Mouse (Mus musculus): ENCODE results near the gene Rab27a. TPM values are rescaled to one million over a fixed set of nuclear protein-coding genes. Genes with fewer than 3 reads are reported as not detected.

Gene Rab27a
- polyA plus RNA-seq (2021) = 2.9 TPM

DNA sequence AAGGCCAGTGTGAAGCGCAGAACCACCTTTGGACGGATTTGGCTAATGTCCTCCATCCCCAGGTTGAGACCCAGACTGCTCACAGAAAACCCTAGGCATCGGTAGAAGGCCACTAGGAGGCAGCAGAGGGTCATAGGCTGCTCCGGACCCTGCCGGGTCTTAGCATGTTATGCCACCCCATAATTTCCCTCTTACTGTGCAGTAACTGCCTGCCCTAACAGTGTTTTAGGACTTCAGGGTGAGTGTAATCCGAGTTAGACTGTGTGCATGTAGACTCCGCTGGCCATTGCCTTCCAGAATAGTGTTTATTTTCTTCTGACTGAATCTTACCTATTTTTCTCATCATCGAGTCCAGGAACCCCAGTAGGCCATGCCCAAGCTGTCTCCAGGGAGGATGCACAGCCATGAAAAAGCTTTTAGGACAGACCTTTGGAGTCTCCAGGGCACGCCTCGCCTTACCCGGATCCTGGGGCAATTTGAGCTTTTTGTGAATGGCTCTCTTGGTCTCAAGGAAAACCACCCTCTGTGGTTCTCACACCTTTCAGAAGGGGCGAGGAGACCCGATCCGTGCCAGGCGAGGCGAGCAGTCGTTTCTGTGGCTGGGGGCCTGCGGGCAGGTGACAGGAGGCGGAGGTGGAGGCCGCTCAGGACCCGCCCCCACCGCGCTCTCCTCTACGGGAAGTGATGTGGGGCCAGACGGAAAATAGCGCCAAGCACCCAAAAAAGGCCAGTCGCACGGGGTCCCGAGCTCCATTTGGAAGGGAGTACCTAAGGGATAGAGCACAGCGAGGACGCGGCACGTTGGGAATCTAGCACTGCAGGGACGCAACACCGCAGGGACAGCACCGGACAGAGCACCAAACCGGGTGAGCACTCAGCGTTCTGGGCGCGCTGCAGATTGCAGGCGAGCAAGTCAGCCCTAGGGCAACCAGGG lies at the start of gene Rab27a:
Rab27a (plus strand) TSS at position 709 of the 934 bp plus-strand sequence.
- peak; percentile 85 for TF ChIP-seq CTCF (IDR thresholded peaks at IDR 0.05)
- peak; percentile 61 for ATAC-seq

GRCm38 (mm10) chr9:72996167-72996566 lies 48.5 kb upstream of the Rab27a start:
- no peaks in the 10 kb centered on the region for H3K27me3 ChIP-seq
- DNase-seq (ENCODE audit: low read depth, low spot score) = no peak
- CTCF ChIA-PET = interaction anchor here (0.8 to 1.4 kb wide), 2 partner anchors 29 to 48 kb away, joined by 3 read pairs; partner anchors contain the start of gene Rab27a
- ATAC-seq = no peak
- TF ChIP-seq CTCF (IDR thresholded peaks at IDR 0.05) = no peak
- in situ Hi-C loops (cut with MboI; ENCODE audit: low pct_unique_long_range_greater_than_20kb) = no loop called here
- POLR2A ChIA-PET = interaction anchor here (1.1 kb wide), 1 partner anchor 10 kb away, joined by 3 read pairs; no protein-coding TSS in a partner anchor

More for the DNA sequence above, at the start of gene Rab27a:
- in situ Hi-C loops (cut with MboI; ENCODE audit: low pct_unique_long_range_greater_than_20kb) = loop anchor here (5.0 kb wide), 1 partner anchor 48 kb away; no protein-coding TSS in a partner anchor
- POLR2A ChIA-PET = no interaction called here
- CTCF ChIA-PET = interaction anchor here (1.0 to 2.4 kb wide), 7 partner anchors 11 to 56 kb away, joined by 3 to 10 read pairs (median 4); no protein-coding TSS in a partner anchor
- DNase-seq (ENCODE audit: low read depth, low spot score) = no peak
- H3K27me3 ChIP-seq = no peaks in the 10 kb centered on the region

GRCm38 (mm10) chr9:72996806-72997205 lies 47.8 kb upstream of the Rab27a start:
- DNase-seq (ENCODE audit: low read depth, low spot score) = no peak
- H3K27me3 ChIP-seq = no peaks in the 10 kb centered on the region
- TF ChIP-seq CTCF (IDR thresholded peaks at IDR 0.05) = no peak
- ChIA-PET POLR2A (no interaction called here), CTCF (interaction anchor here (1.4 to 2.1 kb wide), 2 partner anchors 8 to 48 kb away, joined by 3 to 6 read pairs; partner anchors contain the start of gene Rab27a)
- in situ Hi-C loops (cut with MboI; ENCODE audit: low pct_unique_long_range_greater_than_20kb) = no loop called here
- no peak for ATAC-seq

- no peak for TF ChIP-seq CTCF (IDR thresholded peaks at IDR 0.05)
- POLR2A ChIA-PET = no interaction called here
- CTCF ChIA-PET = interaction anchor here (0.7 to 2.0 kb wide), 2 partner anchors 10 to 11 kb away, joined by 3 to 5 read pairs; no protein-coding TSS in a partner anchor
- in situ Hi-C loops (cut with MboI; ENCODE audit: low pct_unique_long_range_greater_than_20kb) = no loop called here
- ATAC-seq (no peak), DNase-seq (ENCODE audit: low read depth, low spot score) (no peak)
- H3K27me3 ChIP-seq = no peaks in the 10 kb centered on the region
These were observed 44.2 kb upstream of the Rab27a start for GRCm38 (mm10) chr9:73000487-73000886.

DNA sequence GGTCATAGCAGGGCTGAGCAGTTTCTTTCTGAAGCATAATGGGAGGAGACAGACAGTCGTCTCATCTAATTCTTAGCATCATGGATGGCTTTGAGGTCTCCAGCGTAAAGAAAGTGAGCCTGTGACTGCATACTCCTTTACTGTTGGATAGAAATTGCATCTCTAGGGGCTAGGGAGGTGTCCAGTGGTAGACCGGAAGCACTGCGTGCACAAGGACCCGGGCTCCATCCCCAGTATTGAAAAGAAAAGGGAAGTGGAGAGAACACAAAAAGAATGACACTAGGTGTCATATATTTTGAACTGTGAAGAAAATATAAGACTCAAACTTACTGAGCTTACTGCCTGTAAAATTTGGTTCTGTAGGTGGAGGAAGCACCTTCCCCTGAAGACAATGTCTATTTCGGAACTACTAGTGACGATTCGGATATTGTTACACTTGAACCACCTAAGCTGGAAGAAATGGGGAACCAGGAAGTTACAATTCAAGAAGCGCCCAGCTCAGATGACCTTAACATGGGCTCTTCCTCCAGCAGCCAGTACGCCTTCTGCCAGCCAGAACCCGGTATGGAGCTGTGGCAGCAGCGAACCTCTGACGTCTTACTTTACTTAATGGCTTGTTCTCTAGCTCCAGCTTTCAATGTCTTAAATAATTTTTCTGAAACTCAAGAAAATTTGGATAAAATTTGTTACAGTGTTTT lies 43.2 kb upstream of the Rab27a start:
- ChIA-PET CTCF (interaction anchor here (1.1 kb wide), 1 partner anchor 12 kb away, joined by 4 read pairs; no protein-coding TSS in a partner anchor), POLR2A (no interaction called here)
- ATAC-seq = no peak
- no peak for TF ChIP-seq CTCF (IDR thresholded peaks at IDR 0.05)
- no peaks in the 10 kb centered on the region for H3K27me3 ChIP-seq
- in situ Hi-C loops (cut with MboI; ENCODE audit: low pct_unique_long_range_greater_than_20kb) = no loop called here
- DNase-seq (ENCODE audit: low read depth, low spot score) = no peak

DNA sequence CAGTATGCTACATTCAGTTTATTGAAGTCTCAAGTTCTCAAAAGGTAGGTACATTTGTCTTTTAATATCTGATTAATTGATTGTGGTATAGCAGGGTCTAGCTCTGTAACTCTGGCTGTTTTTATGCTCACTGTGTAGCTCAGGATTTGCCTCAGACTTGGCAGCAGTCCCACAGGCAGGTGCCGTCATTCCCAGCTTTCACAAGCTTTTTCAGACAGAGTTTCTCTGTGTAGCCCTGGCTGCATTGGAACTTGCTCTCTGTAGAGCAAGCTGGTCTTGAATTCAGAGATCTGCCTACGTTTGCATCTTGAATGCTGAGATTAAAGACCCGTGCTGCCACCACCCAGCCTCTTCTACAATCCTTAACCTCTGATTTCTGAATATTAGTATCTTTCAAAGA lies 42.5 kb upstream of the Rab27a start:
- in situ Hi-C loops (cut with MboI; ENCODE audit: low pct_unique_long_range_greater_than_20kb) = no loop called here
- no peak for DNase-seq (ENCODE audit: low read depth, low spot score)
- no peak for TF ChIP-seq CTCF (IDR thresholded peaks at IDR 0.05)

DNA sequence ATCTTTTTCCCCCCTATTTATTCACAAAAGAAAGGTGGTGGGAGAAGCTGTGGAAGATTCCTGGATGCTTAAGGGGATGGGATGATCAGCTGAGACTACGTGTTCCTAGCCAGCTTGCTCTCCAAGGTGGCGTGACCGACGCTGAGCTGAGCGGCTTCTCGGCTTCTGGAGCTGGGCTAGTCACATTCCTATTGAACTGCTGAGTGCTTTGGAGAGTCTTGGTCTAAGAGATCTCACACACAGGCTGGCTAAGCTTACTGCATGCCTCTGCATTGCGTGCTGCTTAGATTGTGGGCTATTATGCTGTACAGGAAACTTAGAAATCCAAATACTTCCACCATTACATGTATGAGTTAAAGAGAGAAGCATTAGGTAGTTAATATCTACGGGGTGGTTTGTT lies 40.6 kb upstream of the Rab27a start:
- DNase-seq (ENCODE audit: low read depth, low spot score) (no peak), ATAC-seq (no peak)
- ChIA-PET POLR2A (no interaction called here), CTCF (interaction anchor here (1.1 kb wide), 1 partner anchor 9 kb away, joined by 4 read pairs; no protein-coding TSS in a partner anchor)
- in situ Hi-C loops (cut with MboI; ENCODE audit: low pct_unique_long_range_greater_than_20kb) = no loop called here
- H3K27me3 ChIP-seq = no peaks in the 10 kb centered on the region
- TF ChIP-seq CTCF (IDR thresholded peaks at IDR 0.05) = no peak

More for the DNA sequence above, 42.5 kb upstream of the Rab27a start:
- no peaks in the 10 kb centered on the region for H3K27me3 ChIP-seq
- POLR2A ChIA-PET = no interaction called here
- CTCF ChIA-PET = interaction anchor here (1.1 kb wide), 1 partner anchor 11 kb away, joined by 4 read pairs; no protein-coding TSS in a partner anchor
- ATAC-seq = no peak

DNA sequence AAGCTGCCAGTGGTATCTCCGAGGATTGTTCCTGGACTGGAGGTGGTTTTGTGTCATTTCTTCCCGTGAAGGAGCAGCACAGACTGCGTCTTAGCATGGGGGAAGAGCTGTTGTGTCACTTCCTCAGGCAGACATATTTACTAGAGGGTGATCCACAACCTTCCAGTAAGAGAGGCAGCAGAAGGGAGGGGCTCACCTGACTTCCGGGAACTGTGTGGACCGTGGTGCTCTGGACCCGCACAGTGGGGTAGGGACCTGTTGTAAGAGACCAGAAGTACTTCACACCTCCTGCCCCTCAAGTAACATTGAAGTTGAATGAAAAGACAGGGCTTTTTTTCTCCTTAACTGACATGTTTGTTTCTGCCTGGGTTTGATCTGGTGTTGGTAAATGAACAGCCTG lies 39.5 kb upstream of the Rab27a start:
- in situ Hi-C loops (cut with MboI; ENCODE audit: low pct_unique_long_range_greater_than_20kb) = no loop called here
- POLR2A ChIA-PET = no interaction called here
- H3K27me3 ChIP-seq = no peaks in the 10 kb centered on the region
- ATAC-seq (no peak), DNase-seq (ENCODE audit: low read depth, low spot score) (no peak)
- CTCF ChIA-PET = no interaction called here
- no peak for TF ChIP-seq CTCF (IDR thresholded peaks at IDR 0.05)

DNA sequence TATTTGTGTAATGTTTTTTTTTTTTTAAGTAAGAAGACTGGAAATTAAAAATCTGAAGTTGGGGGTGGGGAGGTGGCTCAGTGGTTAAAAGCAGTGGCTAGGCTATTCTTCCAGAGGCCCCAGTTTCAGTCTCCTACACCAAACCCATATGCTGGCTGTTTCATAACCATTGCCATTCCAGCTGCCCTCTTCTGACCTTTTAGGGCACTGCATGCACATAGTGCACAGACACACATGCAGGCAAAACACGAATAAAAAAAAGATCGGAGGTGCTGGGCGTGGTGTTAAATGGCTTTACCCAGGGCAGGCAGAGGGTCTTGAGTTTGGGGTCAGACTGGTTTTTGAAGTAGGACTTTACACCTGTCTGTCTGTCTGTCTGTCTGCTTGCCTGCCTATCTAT lies 38.5 kb upstream of the Rab27a start:
- no peaks in the 10 kb centered on the region for H3K27me3 ChIP-seq
- DNase-seq (ENCODE audit: low read depth, low spot score) (no peak), ATAC-seq (no peak)
- peak; percentile 45 for TF ChIP-seq CTCF (IDR thresholded peaks at IDR 0.05)
- CTCF ChIA-PET = no interaction called here
- POLR2A ChIA-PET = no interaction called here
- in situ Hi-C loops (cut with MboI; ENCODE audit: low pct_unique_long_range_greater_than_20kb) = no loop called here

GRCm38 (mm10) chr9:73008384-73008783 lies 36.3 kb upstream of the Rab27a start:
- in situ Hi-C loops (cut with MboI; ENCODE audit: low pct_unique_long_range_greater_than_20kb) = no loop called here
- DNase-seq (ENCODE audit: low read depth, low spot score) = no peak
- ChIA-PET CTCF (interaction anchor here (1.3 kb wide), 1 partner anchor 24 kb away, joined by 3 read pairs; no protein-coding TSS in a partner anchor), POLR2A (interaction anchor here (0.7 kb wide), 1 partner anchor 200 kb away, joined by 4 read pairs; no protein-coding TSS in a partner anchor)
- no peak for ATAC-seq
- H3K27me3 ChIP-seq = no peaks in the 10 kb centered on the region
- TF ChIP-seq CTCF (IDR thresholded peaks at IDR 0.05) = no peak
